Mouse (Mus musculus) CH12.LX (cell line): Measurements from ENCODE around the gene Gm49387.

Experiments
- GABPA ChIP-seq: IDR thresholded peaks from 2 replicates; pipeline ENCODE4 v1.6.1; 2012; ENCODE audit warnings: low read depth, low read length, improper control_type of control experiment, inconsistent platforms; ENCODE audit not compliant: insufficient replicate concordance
- NELFE ChIP-seq: IDR thresholded peaks from 2 replicates; pipeline ENCODE4 v1.6.1; 2011; ENCODE audit warnings: low read depth, low read length, improper control_type of control experiment

- no peak for TF ChIP-seq NELFE
- TF ChIP-seq GABPA, result no peak
Observed at GRCm38 (mm10) chr14:31611986-31612385, 28.7 kb downstream of the Gm49387 start.
